Mouse (Mus musculus) bone marrow macrophage, adult 2 months (primary cell): ENCODE measurements around the gene Chst15.

ENCODE experiments used
- CTCF ChIP-seq: IDR thresholded peaks from 2 replicates; pipeline ENCODE4 v1.5.1; 2012; ENCODE audit warnings: low read depth, mild to moderate bottlenecking, low read length, moderate library complexity
- POLR2A ChIP-seq: IDR thresholded peaks from 2 replicates; pipeline ENCODE4 v1.6.1; 2012; ENCODE audit warnings: mild to moderate bottlenecking, low read depth, low read length, borderline replicate concordance

GRCm38 (mm10) chr7:132345526-132346070 lies 28.6 kb upstream of the Chst15 start:
- TF ChIP-seq POLR2A (no peak), CTCF (no peak)
